Mouse (Mus musculus): ENCODE data around the gene Cldn13. TPM values are rescaled to one million over a fixed set of nuclear protein-coding genes. Genes with fewer than 3 reads are reported as not detected.

Cldn13 gene
- polyA plus RNA-seq, 1 experiment = 0.10 TPM

DNA sequence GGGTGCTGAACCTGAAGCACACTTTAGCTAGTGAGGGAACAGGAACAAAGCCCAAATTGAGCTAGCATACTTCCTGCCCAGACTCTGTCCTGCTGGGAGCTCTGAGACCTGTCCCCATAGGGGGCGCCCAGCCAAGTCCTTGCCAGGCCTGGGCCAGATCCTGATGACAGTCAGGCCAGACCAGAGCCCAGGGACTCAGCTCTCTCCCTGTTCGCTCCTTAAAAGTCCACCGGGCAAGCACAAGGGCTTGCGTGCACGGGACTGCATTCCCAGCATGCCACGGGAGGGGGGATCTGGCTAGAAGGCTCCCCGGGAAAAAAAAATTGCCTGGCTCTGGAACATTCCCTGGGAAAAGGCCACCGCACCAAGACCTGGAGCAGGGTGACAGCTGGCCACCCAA lies 50.2 kb downstream of the Cldn13 start:
- TF ChIP-seq CTCF (IDR thresholded peaks at IDR 0.05; ENCODE audit: borderline replicate concordance, extremely low read depth, insufficient read depth, insufficient read length) (no peak), POLR2A (IDR thresholded peaks at IDR 0.05; ENCODE audit: borderline replicate concordance, extremely low read depth, insufficient read depth, insufficient read length, poor library complexity, severe bottlenecking) (no peak)
- no peak for DNase-seq (ENCODE audit: low read depth)

Other genes with a start within 250 kb of the Cldn13 start
- gene Limk1, start 226.9 kb downstream of the Cldn13 start, polyA plus RNA-seq (2012; rRNA removed) = 63.4 and 89.3 TPM in 2 replicates
- gene Eln, start 168.2 kb downstream of the Cldn13 start, polyA plus RNA-seq (2012; rRNA removed) = 21.6 and 29.1 TPM in 2 replicates
- not detected in 2 replicates for gene Tmem270, start 8.8 kb downstream of the Cldn13 start, polyA plus RNA-seq (2012; rRNA removed)
- gene Mettl27, start 16.8 kb upstream of the Cldn13 start, polyA plus RNA-seq (2012; rRNA removed) = 5.6 and 6.9 TPM in 2 replicates
- gene Cldn4, start 31.4 kb upstream of the Cldn13 start, polyA plus RNA-seq (2012; rRNA removed) = 3.2 and 3.5 TPM in 2 replicates
- 2.8 and 4.7 TPM in 2 replicates for gene Cldn3, start 70.7 kb upstream of the Cldn13 start, polyA plus RNA-seq (2012; rRNA removed)
- 65.6 and 94.1 TPM in 2 replicates for gene Abhd11, start 93.6 kb upstream of the Cldn13 start, polyA plus RNA-seq (2012; rRNA removed)
- gene Stx1a, start 108.0 kb upstream of the Cldn13 start, polyA plus RNA-seq (2012; rRNA removed) = 151 and 152 TPM in 2 replicates
- 34.8 and 35.9 TPM in 2 replicates for gene Dnajc30, start 148.7 kb upstream of the Cldn13 start, polyA plus RNA-seq (2012; rRNA removed)
- 81.8 and 112 TPM in 2 replicates for gene Bud23, start 149.4 kb upstream of the Cldn13 start, polyA plus RNA-seq (2012; rRNA removed)
- gene Vps37d, start 162.7 kb upstream of the Cldn13 start, polyA plus RNA-seq (2012; rRNA removed) = 63.2 and 75.0 TPM in 2 replicates
- gene Mlxipl, start 174.4 kb upstream of the Cldn13 start, polyA plus RNA-seq (2012; rRNA removed) = 1.8 and 1.9 TPM in 2 replicates
- 11.5 and 14.1 TPM in 2 replicates for gene Tbl2, start 234.1 kb upstream of the Cldn13 start, polyA plus RNA-seq (2012; rRNA removed)